Mouse (Mus musculus): ENCODE results near the gene Foxd1.

Foxd1 gene

GRCm38 (mm10) chr13:98390771-98391634 is 37.0 kb downstream of the Foxd1 start:
- DNase-seq: no peak

- no peak for DNase-seq
Measured at GRCm38 (mm10) chr13:98391635-98391990, 37.6 kb downstream of the Foxd1 start.

- DNase-seq: no peak
Measured at GRCm38 (mm10) chr13:98392031-98392430, 38.0 kb downstream of the Foxd1 start.

- DNase-seq: no peak
Measured at GRCm38 (mm10) chr13:98393356-98394070, 39.5 kb downstream of the Foxd1 start.
